Mouse (Mus musculus) hindbrain, embryonic 13.5 days (tissue): Measurements from ENCODE around the gene Tgfbr3l. TPM values are rescaled to one million over a fixed set of nuclear protein-coding genes. Genes with fewer than 3 reads are reported as not detected.

Experiments
- ATAC-seq: fragments of 200-750 bp; cut with Nextera tagmentation; 2 replicates; pipeline ENCODE4 v1.8.0; 2017; ENCODE audit warnings: moderate TSS enrichment; ENCODE audit not compliant: low FRiP score
- H3K27ac ChIP-seq: fragments of 300-500 bp; sonication (generic); 2 replicates; pipeline ENCODE4 v1.5.1; 2015; ENCODE audit warnings: inconsistent platforms, mild to moderate bottlenecking, moderate library complexity
- H3K27me3 ChIP-seq: fragments of 300-500 bp; sonication (generic); 2 replicates; pipeline ENCODE4 v1.6.1; 2015; ENCODE audit warnings: mild to moderate bottlenecking, inconsistent platforms
- H3K36me3 ChIP-seq: fragments of 300-500 bp; sonication (generic); 2 replicates; pipeline ENCODE4 v1.6.1; 2015; ENCODE audit warnings: mild to moderate bottlenecking, inconsistent platforms
- H3K4me1 ChIP-seq: fragments of 300-500 bp; sonication (generic); replicated peaks from 2 replicates; pipeline ENCODE4 v1.6.1; 2015; ENCODE audit warnings: inconsistent platforms
- H3K4me2 ChIP-seq: fragments of 300-500 bp; sonication (generic); 2 replicates; pipeline ENCODE4 v1.6.1; 2015; ENCODE audit warnings: inconsistent platforms, mild to moderate bottlenecking, moderate library complexity
- H3K4me3 ChIP-seq: fragments of 300-500 bp; sonication (generic); 2 replicates; pipeline ENCODE4 v1.5.1; 2015; ENCODE audit warnings: mild to moderate bottlenecking, inconsistent platforms
- H3K9ac ChIP-seq: fragments of 300-500 bp; sonication (generic); 2 replicates; pipeline ENCODE4 v1.6.1; 2015; ENCODE audit warnings: mild to moderate bottlenecking, inconsistent platforms
- H3K9me3 ChIP-seq: fragments of 300-500 bp; sonication (generic); 2 replicates; pipeline ENCODE4 v1.6.1; 2016; ENCODE audit warnings: inconsistent platforms
- WGBS: fragments of 180-500 bp; shearing (Covaris S2); methylation state at CpG from one replicate; pipeline ENCODE4 v1.1.7; 2015; 5-methylcytosine and 5-hydroxymethylcytosine counted together
- polyA plus RNA-seq: library from polyadenylated mRNA; unstranded; fragments of >200 nt; fragmentation: Nextera tagmentation; extraction: Ambion mirVana; gene quantifications from 2 replicates; pipeline ENCODE4 v1.2.1, GENCODE M21; 2015

Gene Tgfbr3l
- polyA plus RNA-seq, 1 experiment from 2014 or later = 5.2 TPM

DNA sequence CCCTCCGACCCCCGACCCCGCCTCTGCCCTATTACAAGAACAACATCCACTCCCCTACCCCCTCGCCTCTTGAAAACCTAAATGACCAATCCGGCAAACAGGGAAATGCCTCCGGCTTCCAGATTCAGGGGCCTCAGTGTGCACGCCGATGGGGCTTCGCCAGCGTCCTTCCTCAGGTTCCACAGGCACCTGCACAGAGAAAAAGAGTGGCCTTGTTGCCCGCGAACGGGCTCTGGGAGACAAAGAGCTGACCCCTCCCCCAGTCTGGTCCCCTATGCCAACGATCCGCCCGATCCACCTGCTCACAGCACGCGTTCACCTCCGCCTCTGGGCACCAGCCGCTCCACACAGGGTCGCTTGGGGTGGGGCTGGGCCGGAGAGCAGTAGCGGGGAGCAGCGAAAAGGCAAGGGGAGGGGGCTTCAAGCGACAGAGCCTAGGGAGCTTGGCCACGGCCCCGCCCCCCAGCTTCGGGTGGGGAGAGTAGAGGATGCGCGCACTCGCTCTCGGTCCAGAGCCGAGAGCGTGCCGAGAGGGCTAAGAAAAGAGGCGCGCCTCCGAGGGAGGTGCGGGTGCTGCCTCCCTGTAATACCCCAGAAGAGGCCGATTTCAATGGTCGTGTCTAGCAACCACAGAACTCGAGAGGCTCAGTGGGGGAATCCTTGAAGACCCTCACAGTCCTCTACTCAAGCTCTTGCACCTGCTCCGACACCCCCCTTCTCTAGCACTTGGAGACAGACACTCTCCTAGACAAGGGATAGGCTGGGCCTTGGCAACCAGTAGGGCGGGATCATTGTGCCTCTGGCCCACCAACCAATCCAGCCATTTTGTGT, 31.0 kb upstream of the Tgfbr3l start, which contains the start of gene Prr36:
TSS of gene Prr36 (minus strand) at position 669 of the 831 bp plus-strand sequence.
- Histone ChIP-seq H3K27me3 (0 out of 2 replicates have a peak, but pooled peaks cover 4% of the 10 kb centered on the region), H3K4me3 (peak within 1 kb of the TSS; percentile 68), H3K4me1 (peaks cover 45% of the 10 kb centered on the region), H3K36me3 (peaks cover 10% of the 10 kb centered on the region), H3K27ac (peak within 1 kb of the TSS; percentile 97), H3K9me3 (no peaks in the 10 kb centered on the region), H3K4me2 (peak within 1 kb of the TSS; percentile 87), H3K9ac (peak within 1 kb of the TSS; percentile 93)
- ATAC-seq = peak; percentile 93
- WGBS = 1% methylated on average over 44 of the region's 44 CpGs

DNA sequence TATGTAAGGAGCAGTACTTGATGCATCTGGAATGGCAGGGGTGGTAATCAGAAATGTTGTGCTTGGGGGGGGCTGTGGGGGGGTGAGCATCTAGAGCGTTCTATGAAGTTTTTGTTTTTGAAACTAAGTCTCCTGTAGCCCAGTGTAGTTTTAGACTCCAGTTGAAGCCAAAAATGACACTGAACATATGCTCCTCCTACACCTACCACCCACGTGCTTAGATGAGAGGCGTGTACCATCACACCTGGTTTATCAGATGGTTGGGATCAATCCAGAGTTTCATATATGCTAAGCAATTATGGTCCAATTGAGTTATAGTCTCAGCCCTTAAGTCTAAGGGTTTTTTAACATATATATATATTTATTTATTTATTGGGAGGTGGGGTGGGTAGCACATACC, 28.4 kb upstream of the Tgfbr3l start:
- H3K9me3 ChIP-seq = no peaks in the 10 kb centered on the region
- no peak overlapping the region for H3K27ac ChIP-seq
- H3K4me2 ChIP-seq = no peak overlapping the region
- peaks cover 9% of the 10 kb centered on the region; the same call in 1 of the 2 replicates for H3K27me3 ChIP-seq
- H3K36me3 ChIP-seq = peaks cover 6% of the 10 kb centered on the region
- H3K4me1 ChIP-seq = peaks cover 24% of the 10 kb centered on the region
- WGBS = 96% methylated on average over 3 of the region's 3 CpGs
- no peak for ATAC-seq
- no peak overlapping the region for H3K4me3 ChIP-seq
- H3K9ac ChIP-seq = no peak overlapping the region

- Histone ChIP-seq H3K27me3 (peaks cover 32% of the 10 kb centered on the region), H3K27ac (no peak overlapping the region), H3K4me1 (peaks cover 13% of the 10 kb centered on the region), H3K9ac (no peak overlapping the region), H3K9me3 (no peaks in the 10 kb centered on the region), H3K36me3 (no peaks in the 10 kb centered on the region), H3K4me2 (no peak overlapping the region), H3K4me3 (no peak overlapping the region)
- ATAC-seq = no peak
Measured at GRCm38 (mm10) chr8:4222059-4222458, 26.0 kb upstream of the Tgfbr3l start.

DNA sequence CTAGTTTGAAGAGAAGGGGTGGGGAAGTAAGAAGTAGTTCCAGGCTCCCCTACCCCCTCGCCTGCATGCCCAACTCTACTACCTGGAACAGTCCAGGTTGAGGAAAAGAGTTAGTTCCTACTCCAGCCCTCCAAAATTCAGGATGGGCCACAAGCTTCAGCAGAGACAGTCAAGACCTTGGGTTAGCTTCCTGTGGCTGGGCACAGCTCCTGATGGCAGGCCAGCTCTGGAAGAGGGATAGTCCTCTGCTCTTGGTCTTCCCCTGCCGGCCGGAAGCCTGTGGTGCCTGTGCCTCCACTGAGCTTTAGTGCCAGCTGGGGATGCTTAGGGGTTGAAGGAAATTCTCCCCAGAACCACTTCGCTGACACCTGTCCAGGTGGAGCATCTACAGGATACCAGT, 21.7 kb upstream of the Tgfbr3l start:
- 0 out of 2 replicates have a peak, but pooled peaks have one; percentile 36 for ATAC-seq
- Histone ChIP-seq H3K4me2 (peak overlapping the region; percentile 41), H3K4me1 (peaks cover 6% of the 10 kb centered on the region; the same call in 1 of the 2 replicates), H3K27me3 (peaks cover 53% of the 10 kb centered on the region), H3K4me3 (no peak overlapping the region), H3K27ac (no peak overlapping the region), H3K9me3 (no peaks in the 10 kb centered on the region), H3K36me3 (no peaks in the 10 kb centered on the region), H3K9ac (peak overlapping the region; percentile 53; the same call in 1 of the 2 replicates)
- WGBS = 21% methylated on average over 4 of the region's 4 CpGs

- H3K36me3 ChIP-seq = no peaks in the 10 kb centered on the region
- peak within 1 kb of the TSS; percentile 12; the same call in 1 of the 2 replicates for H3K4me3 ChIP-seq
- H3K27ac ChIP-seq = no peak within 1 kb of the TSS
- peak within 1 kb of the TSS; percentile 53; the same call in 1 of the 2 replicates for H3K9ac ChIP-seq
- no peaks in the 10 kb centered on the region for H3K9me3 ChIP-seq
- 0 out of 2 replicates have a peak, but pooled peaks have one; percentile 28 for ATAC-seq
- WGBS = 5% methylated on average over 33 of the region's 33 CpGs
- H3K27me3 ChIP-seq = peaks cover 51% of the 10 kb centered on the region
- peak within 1 kb of the TSS; percentile 41 for H3K4me2 ChIP-seq
- peaks cover 6% of the 10 kb centered on the region; the same call in 1 of the 2 replicates for H3K4me1 ChIP-seq
Measured at GRCm38 (mm10) chr8:4226739-4227347, 21.2 kb upstream of the Tgfbr3l start, which contains the start of gene Lrrc8e. Lrrc8e (plus strand) TSS chr8:4226827.

DNA sequence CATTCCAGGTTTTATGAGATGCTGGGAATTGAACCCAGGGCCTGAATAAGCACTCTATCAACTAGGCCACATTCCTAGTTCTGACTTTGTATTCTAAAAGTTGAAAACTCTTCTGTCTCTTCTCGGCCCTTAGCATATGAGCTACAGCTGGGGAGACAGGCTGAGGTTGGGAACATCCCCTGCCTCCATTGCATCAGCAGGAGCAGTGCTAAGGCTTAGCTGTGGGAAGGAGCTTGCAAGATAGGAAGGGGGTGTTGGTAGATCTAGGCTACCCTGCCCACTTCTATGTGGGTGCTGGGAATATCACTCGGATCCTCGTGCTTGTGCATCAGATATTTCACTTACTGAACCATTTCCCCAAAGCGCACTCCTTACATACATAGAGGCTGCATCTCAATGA, 20.1 kb upstream of the Tgfbr3l start:
- WGBS = 98% methylated on average over 4 of the region's 4 CpGs
- Histone ChIP-seq H3K4me3 (no peak overlapping the region), H3K9me3 (no peaks in the 10 kb centered on the region)

GRCm38 (mm10) chr8:4229784-4230183, 18.2 kb upstream of the Tgfbr3l start:
- no peak for ATAC-seq
- peaks cover 45% of the 10 kb centered on the region for H3K27me3 ChIP-seq
- no peaks in the 10 kb centered on the region for H3K36me3 ChIP-seq
- peaks cover 6% of the 10 kb centered on the region; the same call in 1 of the 2 replicates for H3K4me1 ChIP-seq
- 80% methylated on average over 5 of the region's 5 CpGs for WGBS
- H3K9ac ChIP-seq = no peak overlapping the region
- no peak overlapping the region for H3K4me2 ChIP-seq
- H3K27ac ChIP-seq = no peak overlapping the region
- no peak overlapping the region for H3K4me3 ChIP-seq
- H3K9me3 ChIP-seq = no peaks in the 10 kb centered on the region

More for the DNA sequence above, 20.1 kb upstream of the Tgfbr3l start:
- no peak for ATAC-seq
- H3K9ac ChIP-seq = no peak overlapping the region
- peaks cover 51% of the 10 kb centered on the region for H3K27me3 ChIP-seq
- H3K36me3 ChIP-seq = no peaks in the 10 kb centered on the region
- no peak overlapping the region for H3K4me2 ChIP-seq
- no peak overlapping the region for H3K27ac ChIP-seq
- H3K4me1 ChIP-seq = peaks cover 6% of the 10 kb centered on the region; the same call in 1 of the 2 replicates

GRCm38 (mm10) chr8:4230612-4231351, 17.2 kb upstream of the Tgfbr3l start:
- no peak overlapping the region for H3K4me3 ChIP-seq
- H3K27me3 ChIP-seq = peaks cover 47% of the 10 kb centered on the region
- H3K4me1 ChIP-seq = peaks cover 6% of the 10 kb centered on the region; the same call in 1 of the 2 replicates
- H3K4me2 ChIP-seq = no peak overlapping the region
- ATAC-seq = no peak
- H3K9ac ChIP-seq = no peak overlapping the region
- H3K9me3 ChIP-seq = no peaks in the 10 kb centered on the region
- H3K27ac ChIP-seq = no peak overlapping the region
- no peaks in the 10 kb centered on the region for H3K36me3 ChIP-seq
- WGBS = 68% methylated on average over 10 of the region's 10 CpGs

DNA sequence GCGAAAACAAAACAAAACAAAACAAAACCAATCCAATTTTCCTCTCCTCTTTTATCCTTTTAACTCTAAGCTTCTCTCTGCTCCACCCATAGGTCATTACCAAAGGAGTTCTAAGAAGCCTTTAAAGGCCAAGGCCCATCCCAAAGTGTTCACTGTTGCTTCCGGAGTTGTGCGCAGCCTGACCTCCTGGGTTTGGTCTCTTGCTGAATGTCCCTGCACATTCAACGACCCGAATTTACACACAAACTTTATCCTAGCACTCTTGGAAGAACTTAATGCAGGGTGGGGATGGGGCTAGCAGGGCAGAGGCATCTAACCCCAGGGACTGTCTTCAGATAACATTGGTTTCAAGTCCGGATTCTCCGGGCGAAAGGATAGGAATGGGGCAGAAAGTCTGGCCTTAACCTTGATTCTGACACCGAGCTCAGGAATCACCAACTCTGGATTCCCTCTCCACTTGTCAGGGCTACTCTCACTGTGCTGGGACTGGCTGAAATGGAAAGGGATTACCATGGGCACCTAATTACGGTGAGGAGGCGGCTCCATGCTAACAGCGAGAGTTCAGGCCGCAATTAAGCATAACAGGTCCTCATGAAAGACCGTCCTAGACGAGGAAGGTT, 10.1 kb upstream of the Tgfbr3l start:
- peaks cover 38% of the 10 kb centered on the region for H3K4me1 ChIP-seq
- H3K27me3 ChIP-seq = peaks cover 14% of the 10 kb centered on the region
- peak overlapping the region; percentile 77 for H3K4me3 ChIP-seq
- peaks cover 23% of the 10 kb centered on the region for H3K36me3 ChIP-seq
- H3K9me3 ChIP-seq = no peaks in the 10 kb centered on the region
- H3K9ac ChIP-seq = peak overlapping the region; percentile 81
- H3K27ac ChIP-seq = peak overlapping the region; percentile 95
- WGBS = 18% methylated on average over 15 of the region's 15 CpGs
- H3K4me2 ChIP-seq = peak overlapping the region; percentile 69
- no peak for ATAC-seq

- H3K4me1 ChIP-seq = peaks cover 38% of the 10 kb centered on the region
- peak within 1 kb of the TSS; percentile 95 for H3K4me2 ChIP-seq
- H3K9ac ChIP-seq = peak within 1 kb of the TSS; percentile 81
- H3K27ac ChIP-seq = peak within 1 kb of the TSS; percentile 95
- peaks cover 14% of the 10 kb centered on the region for H3K27me3 ChIP-seq
- peak; percentile 95 for ATAC-seq
- peaks cover 30% of the 10 kb centered on the region for H3K36me3 ChIP-seq
- no peaks in the 10 kb centered on the region for H3K9me3 ChIP-seq
- H3K4me3 ChIP-seq = peak within 1 kb of the TSS; percentile 77
- under 1% methylated on average over 59 of the region's 71 CpGs for WGBS
Measured at GRCm38 (mm10) chr8:4238434-4239192, 9.4 kb upstream of the Tgfbr3l start, which contains the start of the genes Map2k7 and Gm49320. Map2k7 (plus strand) TSS chr8:4238740. Gm49320 (plus strand) TSS chr8:4238865.
